Mouse (Mus musculus) MEL (cell line): ENCODE results near the gene Elp5. TPM values are rescaled to one million over a fixed set of nuclear protein-coding genes. Genes with fewer than 3 reads are reported as not detected.

Source experiments
- DNase-seq: peaks from one replicate; pipeline ENCODE4 v3.0.0; 2011; ENCODE audit warnings: low read depth, low spot score
- H3K27ac ChIP-seq: 2 replicates; pipeline ENCODE4 v1.5.1; 2012; ENCODE audit warnings: low read depth, mild to moderate bottlenecking, control low read depth, low read length, moderate library complexity; ENCODE audit not compliant: control insufficient read depth
- H3K27me3 ChIP-seq, 2 experiments: fragments of 150-350 bp in 1 of 2; sonication (generic) in 1 of 2; 2 replicates each; pipeline ENCODE4 v1.6.1; 2012; ENCODE audit warnings: low read length in 2 of 2, mild to moderate bottlenecking in 2 of 2, improper control_type of control experiment in 1 of 2, moderate library complexity in 1 of 2; ENCODE audit not compliant: insufficient read depth in 2 of 2, control insufficient read depth in 1 of 2
- H3K36me3 ChIP-seq, 2 experiments: 2 replicates each; pipeline ENCODE4 v1.6.1; 2012 to 2014; ENCODE audit warnings: low read length in 2 of 2, improper control_type of control experiment in 1 of 2, inconsistent platforms in 1 of 2, mild to moderate bottlenecking in 1 of 2; ENCODE audit not compliant: insufficient read depth in 2 of 2, control insufficient read depth in 1 of 2
- H3K4me1 ChIP-seq, 2 experiments: fragments of 150-350 bp in 1 of 2; sonication (generic) in 1 of 2; 2 replicates each; pipeline ENCODE4 v1.6.1; 2012; ENCODE audit warnings: low read length in 2 of 2, improper control_type of control experiment in 1 of 2, mild to moderate bottlenecking in 1 of 2; ENCODE audit not compliant: insufficient read depth in 2 of 2, control insufficient read depth in 1 of 2
- H3K4me3 ChIP-seq, 2 experiments: fragments of 150-350 bp in 1 of 2; sonication (generic) in 1 of 2; 2 replicates each; pipeline ENCODE4 v1.5.1; 2012; ENCODE audit warnings: low read depth in 2 of 2, low read length in 2 of 2, mild to moderate bottlenecking in 2 of 2, moderate library complexity in 2 of 2, control low read depth in 1 of 2, improper control_type of control experiment in 1 of 2; ENCODE audit not compliant: control insufficient read depth in 1 of 2, insufficient read depth in 1 of 2
- H3K79me2 ChIP-seq: 2 replicates; pipeline ENCODE4 v1.6.1; 2012; ENCODE audit warnings: mild to moderate bottlenecking, low read length, moderate library complexity; ENCODE audit not compliant: control insufficient read depth, poor library complexity, insufficient read depth
- H3K9ac ChIP-seq: 2 replicates; pipeline ENCODE4 v1.6.1; 2012; ENCODE audit warnings: low read depth, mild to moderate bottlenecking, control low read depth, low read length, moderate library complexity; ENCODE audit not compliant: control insufficient read depth, poor library complexity, severe bottlenecking
- H3K9me3 ChIP-seq: fragments of 150-350 bp; sonication (generic); replicated peaks from 2 replicates; pipeline ENCODE4 v1.6.1; 2012; ENCODE audit warnings: mild to moderate bottlenecking, low read length, improper control_type of control experiment, moderate library complexity; ENCODE audit not compliant: insufficient read depth
- EP300 ChIP-seq, 2 experiments: IDR thresholded peaks; 2 replicates each; pipeline ENCODE4 v1.6.1; 2011; ENCODE audit warnings: improper control_type of control experiment in 2 of 2, low read length in 2 of 2, low read depth in 1 of 2, mild to moderate bottlenecking in 1 of 2
- ETS1 ChIP-seq: IDR thresholded peaks from 2 replicates; pipeline ENCODE4 v1.6.1; 2012; ENCODE audit warnings: low read depth, mild to moderate bottlenecking, inconsistent platforms, low read length, improper control_type of control experiment, moderate library complexity
- GABPA ChIP-seq: IDR thresholded peaks from 2 replicates; pipeline ENCODE4 v1.6.1; 2012; ENCODE audit warnings: low read depth, mild to moderate bottlenecking, inconsistent platforms, low read length, improper control_type of control experiment, moderate library complexity
- GATA1 ChIP-seq: IDR thresholded peaks from 2 replicates; pipeline ENCODE4 v1.6.1; 2011; ENCODE audit warnings: low read depth, low read length, improper control_type of control experiment
- HCFC1 ChIP-seq: IDR thresholded peaks from 2 replicates; pipeline ENCODE4 v1.6.1; 2012; ENCODE audit warnings: low read depth, mild to moderate bottlenecking, inconsistent platforms, low read length, improper control_type of control experiment, moderate library complexity
- KAT2A ChIP-seq: conservative IDR thresholded peaks from 2 replicates; pipeline ENCODE4 v1.6.1; 2012; ENCODE audit warnings: low read depth, low read length, improper control_type of control experiment, inconsistent platforms
- MAFK ChIP-seq: IDR thresholded peaks from 2 replicates; pipeline ENCODE4 v1.6.1; 2011; ENCODE audit warnings: low read depth, mild to moderate bottlenecking, low read length, improper control_type of control experiment, borderline replicate concordance
- MAZ ChIP-seq: IDR thresholded peaks from 2 replicates; pipeline ENCODE4 v1.6.1; 2012; ENCODE audit warnings: low read depth, mild to moderate bottlenecking, inconsistent platforms, low read length, improper control_type of control experiment
- NELFE ChIP-seq: IDR thresholded peaks from 2 replicates; pipeline ENCODE4 v1.6.1; 2011; ENCODE audit warnings: low read depth, low read length, improper control_type of control experiment
- POLR2AphosphoS2 ChIP-seq: IDR thresholded peaks from 2 replicates; pipeline ENCODE4 v1.6.1; 2011; ENCODE audit warnings: low read length, improper control_type of control experiment
- POLR2AphosphoS5 ChIP-seq: IDR thresholded peaks from 2 replicates; pipeline ENCODE4 v1.6.1; 2012; ENCODE audit warnings: low read depth, borderline replicate concordance, mild to moderate bottlenecking, inconsistent platforms, low read length, moderate library complexity, mixed read lengths
- SIN3A ChIP-seq: IDR thresholded peaks from 2 replicates; pipeline ENCODE4 v1.6.1; 2012; ENCODE audit warnings: low read length, improper control_type of control experiment, inconsistent platforms
- SMC3 ChIP-seq: IDR thresholded peaks from 2 replicates; pipeline ENCODE4 v1.6.1; 2011; ENCODE audit warnings: low read depth, low read length, improper control_type of control experiment
- TAL1 ChIP-seq: IDR thresholded peaks from 2 replicates; pipeline ENCODE4 v1.6.1; 2012; ENCODE audit warnings: mild to moderate bottlenecking, inconsistent platforms, low read length, moderate library complexity, mixed read lengths
- TBP ChIP-seq: IDR thresholded peaks from 2 replicates; pipeline ENCODE4 v1.8.0; 2011; ENCODE audit warnings: low read depth, low read length, improper control_type of control experiment
- TCF12 ChIP-seq: IDR thresholded peaks from 2 replicates; pipeline ENCODE4 v1.6.1; 2014; ENCODE audit warnings: low read depth, mild to moderate bottlenecking, inconsistent platforms, low read length, improper control_type of control experiment, moderate library complexity
- UBTF ChIP-seq: IDR thresholded peaks from 2 replicates; pipeline ENCODE4 v1.6.1; 2012; ENCODE audit warnings: low read depth, mild to moderate bottlenecking, inconsistent platforms, low read length, improper control_type of control experiment, moderate library complexity, borderline replicate concordance; ENCODE audit not compliant: insufficient read depth
- USF1 ChIP-seq: IDR thresholded peaks from 2 replicates; pipeline ENCODE4 v1.6.1; 2014; ENCODE audit warnings: low read depth, mild to moderate bottlenecking, inconsistent platforms, low read length, improper control_type of control experiment, moderate library complexity
- ZNF384 ChIP-seq: IDR thresholded peaks from 2 replicates; pipeline ENCODE4 v1.6.1; 2012; ENCODE audit warnings: low read depth, mild to moderate bottlenecking, inconsistent platforms, low read length, improper control_type of control experiment
- polyA plus RNA-seq, 2 experiments: library from polyadenylated mRNA; stranded (reverse) in 1 of 2; unstranded in 1 of 2; fragments of >175 nt in 1 of 2; fragments of >200 nt in 1 of 2; gene quantifications; 2 replicates each; pipeline versions ENCODE4 v1.2.1 to v1.2.4; 2012; ENCODE audit warnings: low replicate concordance in 2 of 2, low read depth in 1 of 2; ENCODE audit not compliant: insufficient read length in 2 of 2, insufficient read depth in 1 of 2, missing spikeins in 1 of 2
- total RNA-seq: library from RNA; depleted of rRNA; stranded (reverse); fragments of 300-350 nt; gene quantifications from 2 replicates; pipeline ENCODE4 v1.2.3, GENCODE M21; 2012

Gene Elp5
- total and polyA plus RNA-seq, 3 experiments: 189 to 222 TPM; not detected in 1

GRCm38 (mm10) chr11:69970222-69970621, 12.1 kb downstream of the Elp5 start:
- peaks cover 0 to 4% of the 10 kb centered on the region in 2 experiments; a peak in 2 of 4 replicates for H3K4me1 ChIP-seq
- peaks cover 4 to 25% of the 10 kb centered on the region in 2 experiments for H3K36me3 ChIP-seq
- H3K27ac ChIP-seq: no peak overlapping the region
- no peaks in the 10 kb centered on the region for H3K9me3 ChIP-seq
- no peaks in the 10 kb centered on the region for H3K79me2 ChIP-seq
- no peak overlapping the region for H3K4me3 ChIP-seq
- H3K27me3 ChIP-seq: no peaks in the 10 kb centered on the region
- TF ChIP-seq EP300 (IDR thresholded peaks at IDR 0.05; ENCODE audit: low read depth in 1 of 2, low read length in 2 of 2) (no peak), POLR2AphosphoS5 (no peak), KAT2A (no peak), ETS1 (no peak), HCFC1 (no peak), GATA1 (no peak), MAZ (no peak), TAL1 (no peak), GABPA (no peak), SMC3 (no peak), NELFE (no peak), ZNF384 (no peak), MAFK (no peak), TBP (no peak), SIN3A (no peak), TCF12 (no peak), USF1 (no peak)
- DNase-seq: no peak
- H3K9ac ChIP-seq: no peak overlapping the region

GRCm38 (mm10) chr11:69968793-69969192, 13.5 kb downstream of the Elp5 start:
- TF ChIP-seq POLR2AphosphoS2 (peak; percentile 13; the same call in 1 of the 2 replicates), UBTF (no peak)

More at GRCm38 (mm10) chr11:69968793-69969192, 13.5 kb downstream of the Elp5 start:
- H3K27me3 ChIP-seq: no peaks in the 10 kb centered on the region
- no peaks in the 10 kb centered on the region for H3K79me2 ChIP-seq
- no peak overlapping the region for H3K9ac ChIP-seq
- H3K9me3 ChIP-seq: no peaks in the 10 kb centered on the region
- H3K27ac ChIP-seq: no peak overlapping the region
- no peak overlapping the region for H3K4me3 ChIP-seq
- H3K36me3 ChIP-seq: peaks cover 4 to 19% of the 10 kb centered on the region in 2 experiments
- no peak for DNase-seq
- peaks cover 0 to 4% of the 10 kb centered on the region in 2 experiments; a peak in 2 of 4 replicates for H3K4me1 ChIP-seq
